Mouse (Mus musculus) E14TG2a.4 (cell line): Measurements from ENCODE around the gene Nup93.

Experiments used
- H3K27me3 ChIP-seq: 2 replicates; pipeline ENCODE4 v1.6.1; 2014; ENCODE audit warnings: low read length, control low read depth; ENCODE audit not compliant: insufficient read depth
- H3K36me3 ChIP-seq: 2 replicates; pipeline ENCODE4 v1.6.1; 2014; ENCODE audit warnings: low read length, control low read depth; ENCODE audit not compliant: insufficient read depth
- H3K4me1 ChIP-seq: replicated peaks from 2 replicates; pipeline ENCODE4 v1.6.1; 2014; ENCODE audit warnings: low read depth, low read length, control low read depth
- H3K4me3 ChIP-seq: replicated peaks from 2 replicates; pipeline ENCODE4 v1.5.1; 2014; ENCODE audit warnings: mild to moderate bottlenecking, low read length
- H3K9me3 ChIP-seq: 2 replicates; pipeline ENCODE4 v1.6.1; 2014; ENCODE audit warnings: low read length, control low read depth
- CTCF ChIP-seq: conservative IDR thresholded peaks from 2 replicates; pipeline ENCODE4 v1.5.1; 2014; ENCODE audit warnings: low read length
- NANOG ChIP-seq: IDR thresholded peaks from 2 replicates; pipeline ENCODE4 v1.6.1; 2014; ENCODE audit warnings: borderline replicate concordance, low read length, mixed read lengths
- POU5F1 ChIP-seq: IDR thresholded peaks from 2 replicates; pipeline ENCODE4 v1.6.1; 2014; ENCODE audit warnings: low read length, borderline replicate concordance

Gene Nup93

DNA sequence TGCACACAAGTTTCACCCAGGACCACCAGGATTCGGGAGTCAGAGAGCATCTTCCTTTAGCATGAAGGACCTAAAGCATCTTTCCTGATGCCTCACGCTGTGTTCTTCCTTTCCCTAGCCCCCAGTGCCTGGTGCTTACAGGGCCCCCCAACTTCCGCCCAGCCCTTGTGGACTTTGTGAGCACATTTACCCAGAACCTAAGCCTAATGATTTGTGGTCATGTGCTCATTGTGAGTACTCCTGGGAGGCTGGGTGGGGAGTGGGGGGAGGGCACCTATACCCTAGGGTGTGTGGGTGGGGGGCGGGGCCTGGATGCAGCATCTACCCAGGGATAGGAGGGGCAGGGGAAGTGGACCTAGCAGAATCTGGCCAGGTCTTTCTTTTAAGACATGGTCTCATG lies 131.3 kb downstream of the Nup93 start:
- peaks cover 15% of the 10 kb centered on the region for H3K4me1 ChIP-seq
- H3K36me3 ChIP-seq, result no peaks in the 10 kb centered on the region
- H3K4me3 ChIP-seq, result no peak overlapping the region
- no peaks in the 10 kb centered on the region for H3K27me3 ChIP-seq
- no peaks in the 10 kb centered on the region for H3K9me3 ChIP-seq
- TF ChIP-seq NANOG (no peak), POU5F1 (no peak), CTCF (no peak)

DNA sequence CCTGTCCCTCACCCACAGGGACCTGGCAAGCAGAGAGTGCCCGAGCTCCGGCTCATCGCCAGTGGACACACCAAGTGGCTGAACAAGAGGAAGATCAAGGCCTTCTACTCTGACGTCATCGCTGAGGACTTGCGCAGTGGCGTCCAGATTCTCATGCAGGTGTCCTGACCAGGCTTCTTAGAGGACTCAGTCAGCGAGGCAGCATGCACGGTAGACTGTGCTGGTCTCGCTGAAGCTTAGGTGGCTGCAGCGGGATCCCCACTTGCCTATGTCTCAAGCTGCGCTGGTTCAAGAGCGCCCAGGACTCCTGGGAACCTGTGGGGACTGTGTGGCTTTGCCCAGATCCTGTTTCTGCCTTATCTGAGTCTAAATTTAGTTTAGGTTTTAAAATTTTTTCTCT lies 131.9 kb downstream of the Nup93 start:
- no peaks in the 10 kb centered on the region for H3K9me3 ChIP-seq
- H3K36me3 ChIP-seq, result no peaks in the 10 kb centered on the region
- peaks cover 10% of the 10 kb centered on the region for H3K4me1 ChIP-seq
- TF ChIP-seq NANOG, result no peak
- TF ChIP-seq CTCF, result no peak
- no peak for TF ChIP-seq POU5F1
- no peak overlapping the region for H3K4me3 ChIP-seq
- no peaks in the 10 kb centered on the region for H3K27me3 ChIP-seq

DNA sequence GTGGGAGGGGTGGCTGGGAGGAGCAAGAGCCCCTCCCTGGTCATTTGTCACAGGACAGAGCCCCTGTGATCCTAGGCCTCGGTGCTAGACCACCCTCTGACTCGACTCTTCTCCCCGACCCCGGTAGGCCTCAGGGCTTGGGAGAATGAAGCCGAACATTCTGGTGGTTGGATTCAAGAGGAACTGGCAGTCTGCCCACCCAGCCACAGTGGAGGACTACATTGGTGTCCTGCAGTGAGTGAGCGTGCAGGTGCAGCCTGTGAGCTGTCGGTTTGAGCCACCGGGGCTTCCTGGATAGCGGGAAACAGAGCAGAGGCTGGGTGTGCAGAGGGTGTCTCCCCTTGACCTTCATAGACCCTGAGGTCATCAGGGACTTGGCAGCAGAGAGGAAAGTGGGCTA lies 134.1 kb downstream of the Nup93 start:
- Histone ChIP-seq H3K36me3 (no peaks in the 10 kb centered on the region), H3K9me3 (no peaks in the 10 kb centered on the region), H3K4me1 (peaks cover 5% of the 10 kb centered on the region), H3K27me3 (no peaks in the 10 kb centered on the region), H3K4me3 (no peak overlapping the region)
- no peak for TF ChIP-seq POU5F1
- no peak for TF ChIP-seq CTCF
- TF ChIP-seq NANOG, result no peak

DNA sequence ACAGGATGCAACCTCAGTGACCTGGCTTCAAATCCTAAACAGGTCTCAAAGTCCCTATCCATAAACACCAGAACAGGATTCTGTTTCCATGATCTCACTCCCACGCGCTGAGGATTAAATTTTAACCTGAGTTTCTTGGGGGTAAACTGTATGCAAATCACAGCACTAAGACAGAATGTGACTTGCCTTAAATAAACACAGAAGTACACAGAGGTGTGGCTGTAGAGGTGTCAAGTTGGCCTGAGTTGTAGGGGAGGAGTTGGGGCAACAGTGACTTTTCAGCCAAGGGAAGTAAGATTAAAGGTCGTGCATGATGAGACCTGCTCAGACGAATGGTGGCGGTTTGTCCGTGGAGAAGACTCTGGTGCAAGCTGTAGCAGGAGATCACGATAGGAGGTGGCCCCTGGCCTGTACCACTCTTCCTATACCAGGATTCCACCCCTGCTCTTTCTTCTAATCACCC lies 139.7 kb downstream of the Nup93 start:
- TF ChIP-seq NANOG, result no peak
- no peak for TF ChIP-seq POU5F1
- TF ChIP-seq CTCF, result no peak
- Histone ChIP-seq H3K9me3 (no peaks in the 10 kb centered on the region), H3K27me3 (no peaks in the 10 kb centered on the region), H3K4me3 (no peak overlapping the region), H3K36me3 (no peaks in the 10 kb centered on the region), H3K4me1 (no peaks in the 10 kb centered on the region)

DNA sequence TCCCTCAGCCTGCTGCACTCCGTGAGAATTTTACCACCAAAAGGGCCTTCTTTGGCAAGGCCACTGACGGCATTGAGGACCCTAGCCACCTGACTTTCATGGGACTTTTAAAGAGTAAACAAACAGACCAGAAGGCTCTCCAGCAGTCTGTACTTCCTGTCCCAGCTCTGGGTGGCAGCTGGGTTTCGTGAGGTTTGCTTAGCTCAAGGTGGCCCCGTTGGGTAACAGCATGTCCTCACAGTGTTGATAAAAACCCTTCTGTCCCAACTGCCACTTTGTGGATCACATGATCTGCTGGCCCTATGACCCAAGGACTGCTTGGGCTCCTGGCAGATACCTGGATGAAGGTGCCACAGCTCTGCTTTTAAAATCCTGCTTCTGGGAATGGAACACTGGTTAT lies 140.2 kb downstream of the Nup93 start:
- no peaks in the 10 kb centered on the region for H3K27me3 ChIP-seq
- TF ChIP-seq POU5F1, result no peak
- TF ChIP-seq NANOG, result no peak
- no peak for TF ChIP-seq CTCF
- no peaks in the 10 kb centered on the region for H3K4me1 ChIP-seq
- H3K9me3 ChIP-seq, result no peaks in the 10 kb centered on the region
- H3K36me3 ChIP-seq, result no peaks in the 10 kb centered on the region
- no peak overlapping the region for H3K4me3 ChIP-seq

DNA sequence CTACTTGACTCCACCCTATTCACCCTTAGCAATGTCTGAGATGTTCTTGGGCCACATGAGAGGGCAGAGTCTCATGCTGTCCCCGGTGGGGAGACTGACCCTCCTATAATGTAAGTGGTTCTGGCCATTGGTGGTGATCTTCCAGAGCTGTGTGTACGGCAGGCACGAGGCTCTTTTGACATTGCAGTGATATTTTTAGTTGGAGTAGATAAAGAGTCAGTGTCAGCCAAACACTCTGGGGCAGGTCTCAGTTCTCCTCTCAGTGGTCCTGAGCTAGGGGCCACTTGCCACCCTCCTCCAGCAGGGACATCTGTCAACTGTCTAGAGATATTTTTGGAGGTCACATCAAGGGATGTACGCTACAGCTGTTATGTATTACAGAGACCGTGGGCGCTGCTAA lies 142.9 kb downstream of the Nup93 start:
- no peaks in the 10 kb centered on the region for H3K27me3 ChIP-seq

DNA sequence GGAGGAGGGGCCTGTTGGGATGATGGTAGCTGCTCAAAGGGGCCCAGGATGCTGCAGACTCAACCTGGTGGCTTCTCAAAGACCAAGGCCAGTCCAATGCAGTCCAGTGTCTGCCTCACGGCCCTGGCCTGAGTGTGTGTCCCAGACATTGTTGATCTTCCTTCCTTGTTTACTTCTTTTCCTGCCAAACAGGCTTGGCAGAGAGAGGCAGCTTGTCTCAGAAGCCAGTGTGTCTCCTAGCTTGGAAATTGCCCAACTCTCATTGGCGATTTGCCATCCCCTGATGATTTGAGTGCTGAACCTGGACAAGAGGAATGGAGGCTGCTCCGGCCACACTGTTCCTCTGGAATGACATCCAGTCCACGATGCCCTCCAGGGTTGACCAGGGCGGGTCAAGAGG lies 144.2 kb downstream of the Nup93 start:
- Histone ChIP-seq H3K4me3 (no peak overlapping the region), H3K27me3 (no peaks in the 10 kb centered on the region), H3K4me1 (no peaks in the 10 kb centered on the region), H3K9me3 (no peaks in the 10 kb centered on the region), H3K36me3 (no peaks in the 10 kb centered on the region)
- TF ChIP-seq CTCF, result no peak
- no peak for TF ChIP-seq POU5F1
- no peak for TF ChIP-seq NANOG

More for the DNA sequence above, 142.9 kb downstream of the Nup93 start:
- no peaks in the 10 kb centered on the region for H3K4me1 ChIP-seq
- H3K9me3 ChIP-seq, result no peaks in the 10 kb centered on the region
- H3K36me3 ChIP-seq, result no peaks in the 10 kb centered on the region
- H3K4me3 ChIP-seq, result no peak overlapping the region
- TF ChIP-seq NANOG (no peak), POU5F1 (no peak), CTCF (no peak)

DNA sequence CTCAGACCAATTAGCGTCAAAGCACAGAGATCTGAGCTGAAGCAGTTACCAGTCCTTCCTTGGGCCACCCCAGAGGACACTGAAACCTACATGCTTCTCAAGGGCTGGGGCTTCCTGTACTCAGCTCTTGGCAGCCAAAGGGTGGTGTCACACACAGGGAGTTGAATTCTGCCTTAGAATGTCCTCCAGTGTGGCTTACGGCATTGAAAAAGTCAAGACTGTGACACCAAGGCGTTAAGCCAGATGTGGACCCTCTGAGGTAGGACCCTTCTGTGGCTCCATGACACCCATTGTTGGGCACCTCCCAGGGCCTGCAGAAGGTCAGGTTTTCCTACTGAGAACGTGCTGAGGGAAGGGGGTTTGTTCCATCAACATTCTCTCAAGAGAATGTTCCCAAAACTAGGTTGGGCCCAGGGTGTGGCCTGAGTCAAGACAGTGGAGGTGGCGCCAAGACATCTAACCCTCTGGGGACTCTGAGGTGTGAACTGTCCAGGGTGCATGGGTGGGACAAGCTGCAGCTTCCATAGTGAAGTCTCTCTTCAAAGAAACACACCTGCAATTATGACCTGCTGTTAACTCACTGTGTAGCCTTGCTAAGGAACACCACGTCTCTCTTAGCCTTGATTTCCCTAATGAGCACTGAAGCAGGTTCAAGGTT lies 147.5 kb downstream of the Nup93 start:
- Histone ChIP-seq H3K9me3 (no peaks in the 10 kb centered on the region), H3K4me3 (no peak overlapping the region), H3K27me3 (no peaks in the 10 kb centered on the region), H3K4me1 (no peaks in the 10 kb centered on the region), H3K36me3 (no peaks in the 10 kb centered on the region)
- TF ChIP-seq CTCF, result no peak
- TF ChIP-seq NANOG, result no peak
- TF ChIP-seq POU5F1, result no peak

DNA sequence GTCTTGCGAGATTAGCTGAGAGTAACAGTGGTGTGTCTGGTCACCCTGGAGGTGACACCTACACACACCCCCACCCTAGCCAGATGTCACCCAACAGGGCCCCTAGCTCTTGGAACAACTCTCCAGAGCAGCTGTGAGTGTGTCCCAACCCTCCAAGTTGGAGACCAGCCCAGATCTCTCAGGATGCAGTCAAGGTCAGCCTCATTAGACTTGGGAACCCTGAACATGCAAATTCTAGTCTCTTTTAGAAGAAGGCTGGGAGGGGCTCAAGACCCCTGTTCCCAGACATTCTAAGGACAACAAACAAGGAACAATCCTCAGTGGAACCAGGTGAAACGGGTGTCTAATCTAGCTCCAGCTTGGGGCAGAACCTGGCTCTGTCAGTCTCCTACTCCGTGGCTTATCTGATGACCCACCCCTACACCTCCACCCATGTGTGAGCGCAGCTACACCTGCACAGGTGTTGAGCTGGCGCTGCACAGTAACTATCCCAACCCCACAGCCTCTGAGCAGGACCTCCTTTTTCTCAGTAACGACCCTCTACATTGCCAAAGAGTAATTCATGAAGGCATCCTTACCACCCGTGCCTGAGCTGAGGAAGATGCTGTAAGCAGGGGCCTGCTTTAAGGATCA lies 148.4 kb downstream of the Nup93 start:
- H3K9me3 ChIP-seq, result peaks cover 8% of the 10 kb centered on the region
- no peaks in the 10 kb centered on the region for H3K36me3 ChIP-seq
- TF ChIP-seq CTCF, result no peak
- TF ChIP-seq NANOG, result no peak
- no peaks in the 10 kb centered on the region for H3K4me1 ChIP-seq
- no peaks in the 10 kb centered on the region for H3K27me3 ChIP-seq
- no peak overlapping the region for H3K4me3 ChIP-seq
